Mouse (Mus musculus) CH12.LX (cell line): ENCODE results near the gene Dact3. TPM values are rescaled to one million over a fixed set of nuclear protein-coding genes. Genes with fewer than 3 reads are reported as not detected.
A peak's percentile ranks its signal among the peaks of the same experiment; 100 is the strongest.

ENCODE experiments used
- DNase-seq: peaks from one replicate; pipeline ENCODE4 v3.0.0-alpha.2; 2013; ENCODE audit errors: extremely low read depth
- H3K27ac ChIP-seq: 2 replicates; pipeline ENCODE4 v1.5.1; 2012; ENCODE audit warnings: low read depth, mild to moderate bottlenecking, control low read depth, moderate library complexity; ENCODE audit not compliant: insufficient read depth
- H3K27me3 ChIP-seq: replicated peaks from 2 replicates; pipeline ENCODE3; 2012; ENCODE audit warnings: inconsistent platforms
- H3K36me3 ChIP-seq, 2 experiments: replicated peaks in 1 of 2; 2 replicates each; pipeline versions ENCODE3 to v1.6.1; 2012; ENCODE audit warnings: inconsistent platforms in 1 of 2, low read length in 1 of 2, mild to moderate bottlenecking in 1 of 2, mixed read lengths in 1 of 2, moderate library complexity in 1 of 2; ENCODE audit not compliant: control insufficient read depth in 1 of 2, insufficient read depth in 1 of 2
- H3K4me1 ChIP-seq, 2 experiments: 2 replicates each; pipeline ENCODE4 v1.6.1; 2012; ENCODE audit warnings: inconsistent platforms in 1 of 2, moderate library complexity in 1 of 2; ENCODE audit not compliant: insufficient read depth in 2 of 2, control insufficient read depth in 1 of 2
- H3K4me2 ChIP-seq: 2 replicates; pipeline ENCODE4 v1.6.1; 2012; ENCODE audit warnings: low read depth, mild to moderate bottlenecking, control low read depth; ENCODE audit not compliant: poor library complexity, insufficient read depth, severe bottlenecking
- H3K4me3 ChIP-seq, 3 experiments: fragments of 150-350 bp in 1 of 3; sonication (generic) in 1 of 3; replicated peaks in 1 of 3; 2 replicates each; pipeline versions ENCODE3 to v1.5.1; 2011 to 2012; ENCODE audit warnings: low read depth in 2 of 3, low read length in 2 of 3, mild to moderate bottlenecking in 2 of 3, moderate library complexity in 2 of 3, control low read depth in 1 of 3, improper control_type of control experiment in 1 of 3, inconsistent platforms in 1 of 3, mixed read lengths in 1 of 3; ENCODE audit not compliant: poor library complexity in 1 of 3
- H3K79me2 ChIP-seq: replicated peaks from 2 replicates; pipeline ENCODE4 v1.6.1; 2012; ENCODE audit warnings: mild to moderate bottlenecking, moderate library complexity; ENCODE audit not compliant: control insufficient read depth, poor library complexity, insufficient read depth, severe bottlenecking; ENCODE audit errors: extremely low read depth
- H3K9ac ChIP-seq: 2 replicates; pipeline ENCODE4 v1.6.1; 2012; ENCODE audit warnings: low read depth, mild to moderate bottlenecking, control low read depth, moderate library complexity; ENCODE audit not compliant: insufficient read depth
- H3K9me3 ChIP-seq: replicated peaks from 2 replicates; pipeline ENCODE3; 2012; ENCODE audit warnings: low read length, inconsistent platforms, mixed read lengths
- BHLHE40 ChIP-seq: IDR thresholded peaks from 2 replicates; pipeline ENCODE4 v1.6.1; 2011; ENCODE audit warnings: mild to moderate bottlenecking, low read depth, low read length, improper control_type of control experiment
- CHD1 ChIP-seq: IDR thresholded peaks from 2 replicates; pipeline ENCODE4 v1.6.1; 2012; ENCODE audit warnings: low read depth, low read length, improper control_type of control experiment, inconsistent platforms
- CHD2 ChIP-seq: IDR thresholded peaks from 2 replicates; pipeline ENCODE4 v1.6.1; 2011; ENCODE audit warnings: low read length, improper control_type of control experiment
- CTCF ChIP-seq, 2 experiments: IDR thresholded peaks in 1 of 2; conservative IDR thresholded peaks in 1 of 2; 2 replicates each; pipeline ENCODE4 v1.5.1; 2011 to 2012; ENCODE audit warnings: low read depth in 2 of 2, low read length in 2 of 2, improper control_type of control experiment in 1 of 2, inconsistent platforms in 1 of 2, mild to moderate bottlenecking in 1 of 2, moderate library complexity in 1 of 2
- E2F4 ChIP-seq: IDR thresholded peaks from 2 replicates; pipeline ENCODE4 v1.6.1; 2011; ENCODE audit warnings: low read depth, low read length, improper control_type of control experiment; ENCODE audit not compliant: insufficient replicate concordance
- ELF1 ChIP-seq: IDR thresholded peaks from 2 replicates; pipeline ENCODE4 v1.6.1; 2014; ENCODE audit warnings: low read depth, mild to moderate bottlenecking, inconsistent platforms, low read length, improper control_type of control experiment
- ETS1 ChIP-seq: conservative IDR thresholded peaks from 2 replicates; pipeline ENCODE4 v1.6.1; 2012; ENCODE audit warnings: low read depth, mild to moderate bottlenecking, inconsistent platforms, low read length, improper control_type of control experiment, moderate library complexity
- HCFC1 ChIP-seq: IDR thresholded peaks from 2 replicates; pipeline ENCODE4 v1.6.1; 2012; ENCODE audit warnings: low read depth, mild to moderate bottlenecking, inconsistent platforms, low read length, improper control_type of control experiment
- IRF4 ChIP-seq: IDR thresholded peaks from 2 replicates; pipeline ENCODE4 v1.6.1; 2014; ENCODE audit warnings: low read depth, mild to moderate bottlenecking, inconsistent platforms, low read length, improper control_type of control experiment
- MAX ChIP-seq: IDR thresholded peaks from 2 replicates; pipeline ENCODE4 v1.6.1; 2011; ENCODE audit warnings: low read length, improper control_type of control experiment
- MAZ ChIP-seq: IDR thresholded peaks from 2 replicates; pipeline ENCODE4 v1.6.1; 2012; ENCODE audit warnings: low read depth, mild to moderate bottlenecking, inconsistent platforms, low read length, improper control_type of control experiment, moderate library complexity
- MEF2A ChIP-seq: IDR thresholded peaks from 2 replicates; pipeline ENCODE4 v1.6.1; 2014; ENCODE audit warnings: low read depth, mild to moderate bottlenecking, inconsistent platforms, low read length, improper control_type of control experiment, borderline replicate concordance
- MXI1 ChIP-seq: IDR thresholded peaks from 2 replicates; pipeline ENCODE4 v1.6.1; 2011; ENCODE audit warnings: mild to moderate bottlenecking, low read depth, low read length, improper control_type of control experiment
- MYC ChIP-seq: IDR thresholded peaks from 2 replicates; pipeline ENCODE4 v1.6.1; 2011; ENCODE audit warnings: low read depth, mild to moderate bottlenecking, improper control_type of control experiment, low read length
- NELFE ChIP-seq: IDR thresholded peaks from 2 replicates; pipeline ENCODE4 v1.6.1; 2011; ENCODE audit warnings: low read depth, low read length, improper control_type of control experiment
- NRF1 ChIP-seq: IDR thresholded peaks from 2 replicates; pipeline ENCODE4 v1.6.1; 2014; ENCODE audit warnings: low read depth, mild to moderate bottlenecking, inconsistent platforms, low read length, improper control_type of control experiment, moderate library complexity
- PAX5 ChIP-seq: IDR thresholded peaks from 2 replicates; pipeline ENCODE4 v1.6.1; 2012; ENCODE audit warnings: low read length, inconsistent platforms, mixed read lengths
- POLR2A ChIP-seq: IDR thresholded peaks from 2 replicates; pipeline ENCODE4 v1.6.1; 2011; ENCODE audit warnings: low read depth, mild to moderate bottlenecking, improper control_type of control experiment, low read length
- POLR2AphosphoS2 ChIP-seq: IDR thresholded peaks from 2 replicates; pipeline ENCODE4 v1.6.1; 2011; ENCODE audit warnings: low read depth, low read length, improper control_type of control experiment
- SIN3A ChIP-seq: IDR thresholded peaks from 2 replicates; pipeline ENCODE4 v1.6.1; 2012; ENCODE audit warnings: low read length, improper control_type of control experiment, inconsistent platforms
- SMC3 ChIP-seq: IDR thresholded peaks from 2 replicates; pipeline ENCODE4 v1.6.1; 2011; ENCODE audit warnings: low read depth, low read length, improper control_type of control experiment
- TBP ChIP-seq: conservative IDR thresholded peaks from 2 replicates; pipeline ENCODE4 v1.6.1; 2011; ENCODE audit warnings: low read depth, low read length, improper control_type of control experiment
- TCF12 ChIP-seq: IDR thresholded peaks from 2 replicates; pipeline ENCODE4 v1.6.1; 2014; ENCODE audit warnings: low read depth, mild to moderate bottlenecking, inconsistent platforms, low read length, improper control_type of control experiment
- ZC3H11A ChIP-seq: IDR thresholded peaks from 2 replicates; pipeline ENCODE4 v1.6.1; 2012; ENCODE audit warnings: low read depth, mild to moderate bottlenecking, inconsistent platforms, low read length, improper control_type of control experiment
- ZMIZ1 ChIP-seq: IDR thresholded peaks from 2 replicates; pipeline ENCODE4 v1.6.1; 2012; ENCODE audit warnings: low read depth, mild to moderate bottlenecking, inconsistent platforms, low read length, improper control_type of control experiment
- dilution Hi-C: fragments of 300-500 bp; cut with MboI; formaldehyde crosslinking; loops from 2 replicates; pipeline ENCODE4 v1.14.3; 2020; ENCODE audit warnings: low sequenced_read_pairs; ENCODE audit not compliant: extremely low pct_unique_long_range_greater_than_20kb, extremely low pct_ligation_motif_present
- in situ Hi-C: fragments of 300-500 bp; cut with MboI; formaldehyde crosslinking; loops from 3 replicates; pipeline ENCODE4 v1.14.3; 2019; ENCODE audit warnings: low sequenced_read_pairs, low pct_ligation_motif_present, low pct_unique_long_range_greater_than_20kb, mixed read lengths
- polyA plus RNA-seq: library from polyadenylated mRNA; unstranded; fragments of >175 nt; gene quantifications from 2 replicates; pipeline ENCODE4 v1.2.1, GENCODE M21; 2012; ENCODE audit warnings: low read depth; ENCODE audit not compliant: insufficient read length
- total RNA-seq, 2 experiments: library from RNA; depleted of rRNA; stranded (reverse); fragments of 300-350 nt in 1 of 2; fragments of >200 nt in 1 of 2; gene quantifications; 2 replicates each; pipeline ENCODE4 v1.2.3; 2012 to 2014

Gene Dact3
- total and polyA plus RNA-seq, 3 experiments = 3.5 to 12.0 (median 5.1) TPM

DNA sequence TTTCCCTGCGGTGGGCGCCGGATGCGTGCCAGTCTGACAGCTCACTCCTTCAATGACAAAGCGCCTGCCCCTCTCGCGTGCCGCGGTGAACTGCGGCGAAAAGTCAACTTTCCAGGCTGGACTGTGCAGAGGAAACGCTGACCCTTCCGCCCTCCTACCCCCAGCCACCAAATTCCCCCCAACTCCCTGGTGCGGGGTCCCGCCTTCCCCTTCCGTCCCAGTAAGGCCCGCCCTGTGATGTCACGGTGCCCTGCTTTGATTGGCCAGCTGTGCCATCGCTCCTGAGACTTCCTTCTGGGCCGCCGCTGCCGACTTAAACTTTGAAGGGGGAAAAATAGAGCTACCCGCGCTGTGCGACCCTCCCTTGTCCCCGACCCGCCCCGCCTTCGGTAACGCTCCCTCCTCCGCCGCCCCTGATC, 32.5 kb upstream of the Dact3 start, which contains the start of gene Prkd2:
Gene Prkd2, plus strand, starts transcription at position 258 of the 419 bp plus-strand sequence.
- Histone ChIP-seq H3K4me3 (peak within 1 kb of the TSS; percentile 82 to 97 (median 86)), H3K4me1 (peaks cover 24 to 55% of the 10 kb centered on the region in 2 experiments), H3K4me2 (peak within 1 kb of the TSS; percentile 88), H3K9me3 (no peaks in the 10 kb centered on the region), H3K27me3 (no peaks in the 10 kb centered on the region), H3K27ac (peak within 1 kb of the TSS; percentile 91), H3K9ac (peak within 1 kb of the TSS; percentile 93), H3K36me3 (peaks cover 41 to 54% of the 10 kb centered on the region in 2 experiments), H3K79me2 (peaks cover 24% of the 10 kb centered on the region)
- in situ Hi-C loops = no loop called here
- dilution Hi-C loops = no loop called here
- TF ChIP-seq NELFE = peak; percentile 65; the same call in 1 of the 2 replicates
- 0 out of 2 replicates have a peak, but pooled peaks have one; percentile 7 for TF ChIP-seq TCF12
- TF ChIP-seq MAX = peak; percentile 46; the same call in 1 of the 2 replicates
- TF ChIP-seq CHD1 = no peak; the same call in 1 of the 2 replicates
- 0 out of 2 replicates have a peak, but pooled peaks have one; percentile 36 for TF ChIP-seq TBP
- TF ChIP-seq ETS1 = peak; percentile 18
- peak; percentile 73 for TF ChIP-seq SIN3A
- peak; percentile 76 for TF ChIP-seq ELF1
- TF ChIP-seq POLR2A = peak; percentile 62; the same call in 1 of the 2 replicates
- TF ChIP-seq POLR2AphosphoS2 = no peak
- 0 out of 2 replicates have a peak, but pooled peaks have one; percentile 5 for TF ChIP-seq NRF1
- TF ChIP-seq ZMIZ1 = peak; percentile 31; the same call in 1 of the 2 replicates
- no peak; the same call in 1 of the 2 replicates for TF ChIP-seq CHD2
- no peak for TF ChIP-seq ZC3H11A
- peak; percentile 55 for TF ChIP-seq HCFC1
- TF ChIP-seq BHLHE40 = peak; percentile 77
- TF ChIP-seq IRF4 = 0 out of 2 replicates have a peak, but pooled peaks have one; percentile 45
- 0 out of 2 replicates have a peak, but pooled peaks have one; percentile 15 for TF ChIP-seq MYC
- TF ChIP-seq SMC3 = no peak
- peak; percentile 41; the same call in 1 of the 2 replicates for TF ChIP-seq E2F4
- peak; percentile 32; the same call in 1 of the 2 replicates for TF ChIP-seq MEF2A
- no peak; the same call in 1 of the 2 replicates for TF ChIP-seq MAZ
- TF ChIP-seq PAX5 = no peak
- no peak for TF ChIP-seq CTCF (conservative IDR thresholded peaks at IDR 0.05 in 1 of 2, IDR thresholded peaks at IDR 0.05 in 1 of 2; ENCODE audit: low read depth in 2 of 2, low read length in 2 of 2)
- TF ChIP-seq MXI1 = peak; percentile 45; the same call in 1 of the 2 replicates
- peak; percentile 83 for DNase-seq
